Mouse (Mus musculus) erythroblast, embryonic 14.5 days (primary cell): ENCODE data around the gene Meis1.

Source experiments
- GATA1 ChIP-seq: IDR thresholded peaks from 2 replicates; pipeline ENCODE4 v1.6.1; 2012; ENCODE audit warnings: low read length, inconsistent platforms, mixed read lengths
- TAL1 ChIP-seq: IDR thresholded peaks from 3 replicates; pipeline ENCODE4 v1.6.1; 2012; ENCODE audit warnings: low read length, inconsistent platforms, mixed read lengths

- no peak for TF ChIP-seq TAL1
- no peak for TF ChIP-seq GATA1
Observed at GRCm38 (mm10) chr11:19014113-19014440, 4.7 kb downstream of the Meis1 start.
